Mouse (Mus musculus) retina, postnatal 7 days (tissue): ENCODE data around the gene Neurl3.

Experiments used
- DNase-seq: peaks from one replicate; pipeline ENCODE4 v3.0.0-alpha.2; 2012; ENCODE audit warnings: low read depth, low spot score

The Neurl3 gene

GRCm38 (mm10) chr1:36298107-36298506 lies 23.6 kb upstream of the Neurl3 start:
- no peak for DNase-seq

- no peak for DNase-seq
Measured at GRCm38 (mm10) chr1:36296466-36297149, 22.1 kb upstream of the Neurl3 start.

GRCm38 (mm10) chr1:36294402-36294801 lies 19.9 kb upstream of the Neurl3 start:
- DNase-seq: no peak

GRCm38 (mm10) chr1:36293470-36293869 lies 19.0 kb upstream of the Neurl3 start:
- no peak for DNase-seq

GRCm38 (mm10) chr1:36281849-36282248 lies 7.4 kb upstream of the Neurl3 start:
- no peak for DNase-seq

DNA sequence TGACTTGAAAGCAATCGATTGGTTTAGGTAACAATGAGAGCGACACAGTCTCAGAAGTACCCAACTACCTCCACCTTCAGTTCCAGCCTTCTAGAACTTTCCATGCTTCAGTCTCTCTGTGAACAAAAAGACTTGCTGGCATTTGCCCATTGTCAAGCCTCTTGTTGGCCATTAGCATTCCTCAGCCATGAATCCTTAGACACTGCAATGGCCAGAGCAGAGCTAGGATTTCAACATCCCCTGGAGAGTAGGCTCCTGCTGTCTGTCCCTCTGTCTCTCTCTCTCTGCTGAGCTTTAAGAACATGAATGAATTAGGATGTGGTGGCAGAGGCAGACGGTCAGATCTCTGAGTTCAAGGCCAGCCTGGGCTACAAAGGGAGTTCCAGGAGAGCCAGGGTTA lies 6.5 kb upstream of the Neurl3 start:
- no peak for DNase-seq

GRCm38 (mm10) chr1:36279202-36279601 lies 4.7 kb upstream of the Neurl3 start:
- peak; percentile 56 for DNase-seq

- DNase-seq: peak; percentile 35
Measured at GRCm38 (mm10) chr1:36277267-36278060, 3.0 kb upstream of the Neurl3 start.

GRCm38 (mm10) chr1:36275635-36276389 lies 1.3 kb upstream of the Neurl3 start:
- no peak for DNase-seq

DNA sequence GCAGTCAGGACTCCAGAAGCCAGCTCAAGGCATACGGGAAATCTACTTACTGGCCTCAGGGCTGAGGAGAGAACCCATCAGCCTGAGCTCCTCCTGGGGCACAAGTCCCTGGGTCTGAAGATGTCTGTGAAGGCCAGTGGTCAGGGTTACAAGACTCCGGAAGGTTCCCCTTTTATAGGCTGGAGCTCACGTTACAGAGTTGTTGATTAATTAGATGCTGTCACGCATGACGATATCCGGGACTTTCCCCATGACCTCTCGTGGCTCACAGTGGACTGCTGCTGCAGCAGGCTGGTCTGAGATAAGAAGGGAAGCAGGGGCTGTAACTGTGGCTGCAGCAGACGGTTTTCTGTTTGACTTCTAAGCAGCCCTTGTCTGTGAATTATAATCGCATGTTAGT lies 1.2 kb downstream of the Neurl3 start:
- no peak for DNase-seq

- no peak for DNase-seq
Measured at GRCm38 (mm10) chr1:36272546-36272945, 1.9 kb downstream of the Neurl3 start.

DNA sequence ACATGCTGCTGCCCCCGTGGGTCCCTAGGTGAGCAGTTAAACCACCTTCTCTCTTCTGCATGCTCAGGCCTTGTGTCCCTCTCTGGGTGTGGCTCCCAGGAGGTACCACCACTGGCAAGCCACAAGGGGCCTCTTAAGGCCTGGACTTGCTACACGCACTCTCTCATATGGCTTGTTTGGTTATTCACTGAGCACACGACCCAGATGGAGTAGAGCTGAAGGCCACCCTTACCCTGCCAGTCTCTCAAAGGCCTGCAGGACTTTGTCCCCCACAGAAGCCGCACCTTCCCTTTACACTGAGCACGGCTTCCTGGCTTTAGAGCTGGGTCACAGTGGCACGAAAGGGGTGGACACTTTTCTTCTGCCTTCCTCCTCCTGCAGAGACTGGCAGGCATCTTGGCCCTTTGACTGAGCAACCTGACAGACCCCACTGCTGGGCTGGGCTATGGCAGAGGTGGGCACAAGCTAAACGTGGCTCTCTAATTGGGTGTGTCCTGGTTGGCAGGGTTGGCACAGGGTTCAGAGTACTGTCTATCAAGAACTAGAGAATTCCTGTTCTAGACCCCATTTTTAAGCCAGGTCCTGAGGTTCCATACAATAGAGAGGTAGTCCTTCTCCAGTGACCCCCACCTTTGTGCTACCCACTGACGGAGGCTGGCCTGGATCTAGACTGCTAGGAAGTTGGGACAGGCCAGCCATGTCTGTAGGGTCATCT lies 2.8 kb downstream of the Neurl3 start:
- no peak for DNase-seq

DNA sequence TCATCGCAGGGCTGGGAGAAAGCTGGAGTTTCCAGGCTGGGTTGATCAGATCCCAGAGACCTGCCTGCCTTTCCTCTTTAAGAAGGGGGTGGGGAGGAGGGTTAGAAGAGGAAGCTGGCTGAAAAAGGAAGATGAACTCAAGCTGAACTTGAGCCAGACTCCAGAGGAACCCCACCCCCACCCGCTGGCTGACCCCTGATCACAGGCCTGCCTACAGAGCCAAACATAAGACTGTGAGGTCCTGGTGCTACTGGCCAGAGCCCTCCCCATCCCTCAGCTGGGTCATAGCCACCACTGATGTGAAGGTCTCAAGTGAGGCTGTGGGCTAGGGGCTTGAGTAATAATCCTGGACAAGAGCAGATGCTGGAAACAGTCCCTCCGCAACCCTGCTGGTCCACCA lies 3.8 kb downstream of the Neurl3 start:
- no peak for DNase-seq

DNA sequence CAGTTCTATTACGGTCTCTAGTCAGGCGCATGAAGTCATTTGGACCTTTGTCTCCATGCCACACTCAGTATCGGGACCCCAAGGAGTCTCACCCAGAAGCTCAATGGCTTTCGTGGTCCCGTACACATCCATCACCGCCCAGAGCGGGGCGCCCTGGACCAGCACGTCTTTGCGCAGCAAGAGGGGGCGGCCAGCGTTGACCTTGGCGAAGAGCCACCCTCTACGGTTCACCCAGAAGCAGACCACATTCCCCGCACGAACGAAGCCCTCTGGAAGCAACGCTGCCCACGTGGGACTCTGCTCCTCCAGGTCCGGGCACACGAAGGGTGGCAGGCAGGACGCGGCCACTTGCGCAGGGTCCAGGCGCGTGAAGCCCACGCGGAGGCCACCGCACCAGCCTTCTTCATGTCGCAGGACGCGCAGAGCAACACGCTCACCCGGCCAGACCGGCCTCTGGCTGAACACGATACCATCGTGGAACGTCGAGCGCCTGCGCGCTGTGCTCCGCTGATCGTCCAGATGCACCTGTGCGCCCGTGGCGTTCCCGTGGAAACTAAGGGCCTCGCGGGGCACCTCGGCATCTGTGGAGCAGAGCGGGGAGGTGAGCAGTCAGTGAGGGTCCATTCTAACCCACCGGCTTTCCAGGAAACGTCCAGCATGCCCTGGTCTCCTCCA lies 5.2 kb downstream of the Neurl3 start:
- no peak for DNase-seq

GRCm38 (mm10) chr1:36267595-36267994 lies 6.9 kb downstream of the Neurl3 start:
- DNase-seq: no peak

DNA sequence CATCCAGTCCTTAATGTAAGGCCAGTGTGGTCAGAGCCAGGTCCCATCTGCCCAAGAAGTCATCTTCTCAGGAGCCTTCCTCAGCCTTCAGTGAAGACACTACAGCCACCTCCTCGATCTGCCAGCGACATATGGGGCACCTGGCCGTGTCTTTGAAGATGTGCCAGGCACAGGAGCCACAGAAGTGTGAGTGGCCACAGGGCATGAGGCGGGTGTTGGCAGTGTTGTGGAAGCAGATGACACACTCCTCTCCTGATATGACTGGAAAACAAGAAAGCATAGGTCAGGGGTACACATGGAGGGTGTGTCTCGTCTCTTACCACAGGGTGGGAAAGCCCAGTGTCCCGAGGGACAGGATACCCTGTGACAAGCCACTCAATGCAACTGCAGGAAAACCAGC lies 8.2 kb downstream of the Neurl3 start:
- no peak for DNase-seq

DNA sequence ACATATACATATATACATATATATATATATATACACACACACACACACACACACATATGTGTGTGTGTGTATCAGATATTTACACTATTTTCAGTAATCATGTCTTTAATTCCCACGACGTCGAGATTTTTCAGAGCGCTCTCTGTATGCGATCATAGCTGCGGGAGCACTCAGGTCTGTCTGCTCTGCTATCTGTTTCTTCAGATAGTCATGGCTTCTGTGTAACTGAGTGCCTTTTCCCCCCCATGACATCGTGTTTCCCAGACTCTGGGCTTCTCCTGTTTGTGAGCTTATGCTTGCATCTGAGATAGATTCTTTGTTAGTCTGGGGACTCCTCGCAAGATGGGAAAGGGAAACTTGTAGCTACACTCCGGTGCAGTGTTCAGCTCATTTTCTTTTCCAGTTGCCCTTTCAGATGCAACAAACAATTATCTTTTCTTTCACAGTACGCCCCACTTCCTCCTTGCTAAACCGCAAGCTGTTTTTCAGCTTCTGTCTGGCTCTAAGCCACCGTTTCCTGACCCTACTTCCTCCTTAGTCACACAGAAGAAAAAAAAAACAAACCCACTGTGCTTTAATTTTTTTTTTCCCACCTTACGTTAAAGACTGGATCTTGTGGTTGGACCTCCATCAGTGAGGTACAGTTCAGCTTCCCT lies 10.5 kb downstream of the Neurl3 start:
- DNase-seq: no peak

- DNase-seq: no peak
Measured at GRCm38 (mm10) chr1:36261708-36262504, 12.6 kb downstream of the Neurl3 start.

- DNase-seq: no peak
Measured at GRCm38 (mm10) chr1:36260418-36260817, 14.1 kb downstream of the Neurl3 start.

- DNase-seq: no peak
Measured at GRCm38 (mm10) chr1:36259281-36259680, 15.2 kb downstream of the Neurl3 start.
